Mouse (Mus musculus): ENCODE results near the gene Sptbn1. TPM values are rescaled to one million over a fixed set of nuclear protein-coding genes. Genes with fewer than 3 reads are reported as not detected.
A peak's percentile ranks its signal among the peaks of the same experiment; 100 is the strongest.

Sptbn1 gene
- polyA plus RNA-seq, 1 experiment, result 43.1 TPM

- Histone ChIP-seq H3K27me3 (ENCODE audit: control insufficient read depth, insufficient read depth, low read length) (no peaks in the 10 kb centered on the region), H3K27ac (ENCODE audit: insufficient read depth, low read depth, low read length) (no peak overlapping the region), H3K4me3 (ENCODE audit: low read depth, low read length) (no peak overlapping the region), H3K4me1 (ENCODE audit: control insufficient read depth, insufficient read depth, insufficient read length, low read length) (peaks cover 5% of the 10 kb centered on the region; the same call in 1 of the 2 replicates), H3K36me3 (ENCODE audit: control insufficient read depth, insufficient read depth, low read length) (no peaks in the 10 kb centered on the region)
- WGBS, result 70% methylated on average over 4 of the region's 4 CpGs
- no peak for TF ChIP-seq CTCF (IDR thresholded peaks at IDR 0.05; ENCODE audit: extremely low read depth, insufficient read length, insufficient replicate concordance, low read depth, low read length)
Measured at GRCm38 (mm10) chr11:30230330-30230771, 37.6 kb downstream of the Sptbn1 start.

- peaks cover 5% of the 10 kb centered on the region; the same call in 1 of the 2 replicates for H3K4me1 ChIP-seq (ENCODE audit: control insufficient read depth, insufficient read depth, insufficient read length, low read length)
- TF ChIP-seq POLR2A (IDR thresholded peaks at IDR 0.05; ENCODE audit: low read depth, low read length) (no peak), CTCF (IDR thresholded peaks at IDR 0.05; ENCODE audit: extremely low read depth, insufficient read length, insufficient replicate concordance, low read depth, low read length) (no peak)
- H3K27me3 ChIP-seq (ENCODE audit: control insufficient read depth, insufficient read depth, low read length), result no peaks in the 10 kb centered on the region
- WGBS, result 84% methylated on average over 2 of the region's 2 CpGs
- H3K36me3 ChIP-seq (ENCODE audit: control insufficient read depth, insufficient read depth, low read length), result no peaks in the 10 kb centered on the region
- no peak overlapping the region for H3K4me3 ChIP-seq (ENCODE audit: low read depth, low read length)
- no peak overlapping the region for H3K27ac ChIP-seq (ENCODE audit: insufficient read depth, low read depth, low read length)
Measured at GRCm38 (mm10) chr11:30226756-30227155, 41.2 kb downstream of the Sptbn1 start.

GRCm38 (mm10) chr11:30224599-30224998 lies 43.4 kb downstream of the Sptbn1 start:
- Histone ChIP-seq H3K27me3 (ENCODE audit: control insufficient read depth, insufficient read depth, low read length) (no peaks in the 10 kb centered on the region), H3K27ac (ENCODE audit: insufficient read depth, low read depth, low read length) (no peak overlapping the region), H3K4me3 (ENCODE audit: low read depth, low read length) (no peak overlapping the region), H3K4me1 (ENCODE audit: control insufficient read depth, insufficient read depth, insufficient read length, low read length) (peaks cover 5% of the 10 kb centered on the region; the same call in 1 of the 2 replicates), H3K36me3 (ENCODE audit: control insufficient read depth, insufficient read depth, low read length) (no peaks in the 10 kb centered on the region)
- TF ChIP-seq CTCF (IDR thresholded peaks at IDR 0.05; ENCODE audit: extremely low read depth, insufficient read length, insufficient replicate concordance, low read depth, low read length) (no peak), POLR2A (IDR thresholded peaks at IDR 0.05; ENCODE audit: low read depth, low read length) (no peak)

GRCm38 (mm10) chr11:30222636-30223035 lies 45.3 kb downstream of the Sptbn1 start:
- H3K4me1 ChIP-seq (ENCODE audit: control insufficient read depth, insufficient read depth, insufficient read length, low read length), result peaks cover 5% of the 10 kb centered on the region; the same call in 1 of the 2 replicates
- 15% methylated on average over 2 of the region's 2 CpGs for WGBS
- no peaks in the 10 kb centered on the region for H3K27me3 ChIP-seq (ENCODE audit: control insufficient read depth, insufficient read depth, low read length)
- TF ChIP-seq POLR2A (IDR thresholded peaks at IDR 0.05; ENCODE audit: low read depth, low read length) (no peak), CTCF (IDR thresholded peaks at IDR 0.05; ENCODE audit: extremely low read depth, insufficient read length, insufficient replicate concordance, low read depth, low read length) (peak; percentile 67; the same call in 1 of the 2 replicates)
- no peak overlapping the region for H3K4me3 ChIP-seq (ENCODE audit: low read depth, low read length)
- H3K27ac ChIP-seq (ENCODE audit: insufficient read depth, low read depth, low read length), result no peak overlapping the region
- H3K36me3 ChIP-seq (ENCODE audit: control insufficient read depth, insufficient read depth, low read length), result no peaks in the 10 kb centered on the region

GRCm38 (mm10) chr11:30221043-30221442 lies 46.9 kb downstream of the Sptbn1 start:
- 81% methylated on average over 5 of the region's 5 CpGs for WGBS
- H3K27ac ChIP-seq (ENCODE audit: insufficient read depth, low read depth, low read length), result no peak overlapping the region
- H3K27me3 ChIP-seq (ENCODE audit: control insufficient read depth, insufficient read depth, low read length), result no peaks in the 10 kb centered on the region
- H3K4me1 ChIP-seq (ENCODE audit: control insufficient read depth, insufficient read depth, insufficient read length, low read length), result peaks cover 5% of the 10 kb centered on the region; the same call in 1 of the 2 replicates
- no peaks in the 10 kb centered on the region for H3K36me3 ChIP-seq (ENCODE audit: control insufficient read depth, insufficient read depth, low read length)
- TF ChIP-seq POLR2A (IDR thresholded peaks at IDR 0.05; ENCODE audit: low read depth, low read length) (no peak), CTCF (IDR thresholded peaks at IDR 0.05; ENCODE audit: extremely low read depth, insufficient read length, insufficient replicate concordance, low read depth, low read length) (no peak)
- no peak overlapping the region for H3K4me3 ChIP-seq (ENCODE audit: low read depth, low read length)

GRCm38 (mm10) chr11:30218386-30218785 lies 49.6 kb downstream of the Sptbn1 start:
- Histone ChIP-seq H3K36me3 (ENCODE audit: control insufficient read depth, insufficient read depth, low read length) (no peaks in the 10 kb centered on the region; the same call in 1 of the 2 replicates), H3K27me3 (ENCODE audit: control insufficient read depth, insufficient read depth, low read length) (no peaks in the 10 kb centered on the region), H3K4me1 (ENCODE audit: control insufficient read depth, insufficient read depth, insufficient read length, low read length) (peaks cover 7% of the 10 kb centered on the region; the same call in 1 of the 2 replicates), H3K4me3 (ENCODE audit: low read depth, low read length) (no peak overlapping the region), H3K27ac (ENCODE audit: insufficient read depth, low read depth, low read length) (no peak overlapping the region)
- TF ChIP-seq CTCF (IDR thresholded peaks at IDR 0.05; ENCODE audit: extremely low read depth, insufficient read length, insufficient replicate concordance, low read depth, low read length) (no peak), POLR2A (IDR thresholded peaks at IDR 0.05; ENCODE audit: low read depth, low read length) (no peak)
- WGBS, result 94% methylated on average over 1 of the region's 1 CpGs

- Histone ChIP-seq H3K27me3 (ENCODE audit: control insufficient read depth, insufficient read depth, low read length) (no peaks in the 10 kb centered on the region), H3K4me1 (ENCODE audit: control insufficient read depth, insufficient read depth, insufficient read length, low read length) (peaks cover 7% of the 10 kb centered on the region; the same call in 1 of the 2 replicates), H3K4me3 (ENCODE audit: low read depth, low read length) (no peak overlapping the region), H3K27ac (ENCODE audit: insufficient read depth, low read depth, low read length) (no peak overlapping the region), H3K36me3 (ENCODE audit: control insufficient read depth, insufficient read depth, low read length) (no peaks in the 10 kb centered on the region; the same call in 1 of the 2 replicates)
- no peak for TF ChIP-seq POLR2A (IDR thresholded peaks at IDR 0.05; ENCODE audit: low read depth, low read length)
- no peak for TF ChIP-seq CTCF (IDR thresholded peaks at IDR 0.05; ENCODE audit: extremely low read depth, insufficient read length, insufficient replicate concordance, low read depth, low read length)
- 87% methylated on average over 1 of the region's 1 CpGs for WGBS
Measured at GRCm38 (mm10) chr11:30217496-30217895, 50.5 kb downstream of the Sptbn1 start.

Data from small intestine, adult 2 months (tissue).